Mouse (Mus musculus): ENCODE measurements around the gene Mcemp1.

DNA sequence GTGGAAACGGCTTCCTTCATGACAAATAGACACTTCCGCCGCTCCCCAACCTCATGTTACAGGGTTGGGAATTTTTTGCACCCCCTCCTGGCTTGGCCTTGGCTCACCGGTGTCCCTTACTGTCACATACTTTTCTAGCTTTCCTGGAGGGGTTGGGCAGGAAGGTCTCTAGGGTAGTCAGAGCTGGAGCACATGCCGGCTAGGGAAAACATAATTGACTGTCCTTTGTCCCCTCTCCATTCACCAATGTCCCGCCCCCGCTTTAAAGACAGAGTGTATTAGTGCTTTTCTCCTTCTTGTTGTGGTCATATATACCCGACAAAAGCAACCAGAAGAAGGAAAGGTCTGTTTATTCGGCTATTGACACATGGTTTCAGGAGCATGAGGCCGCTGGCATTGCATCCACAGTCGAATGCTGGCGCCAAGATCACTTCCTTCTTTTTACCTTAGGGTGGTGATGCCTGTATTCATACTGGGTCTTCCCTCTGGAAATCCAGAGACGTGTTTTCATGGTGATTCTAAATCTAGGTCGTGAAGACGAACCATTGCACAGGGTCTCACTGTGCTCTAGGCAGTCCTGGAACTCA is 11.5 kb downstream of the Mcemp1 start:
- TF ChIP-seq ZC3H11A (IDR thresholded peaks at IDR 0.05; ENCODE audit: borderline replicate concordance, low read depth, low read length) (no peak), CHD2 (IDR thresholded peaks at IDR 0.05; ENCODE audit: low read depth, low read length) (no peak), ZNF384 (IDR thresholded peaks at IDR 0.05; ENCODE audit: low read depth, low read length) (no peak), MAFK (IDR thresholded peaks at IDR 0.05; ENCODE audit: insufficient read depth, low read depth, low read length) (no peak)

Data from ES-E14 (cell line).